Mouse (Mus musculus) hindbrain, embryonic 15.5 days (tissue): ENCODE measurements at regions not wholly inside any gene's neighbourhood (a gene's known extent, or its start where the extent isn't known, plus 50 kb on each side); places are given as distances from the start of the nearest gene placed in this dataset.

Source experiments
- ATAC-seq: fragments of 200-750 bp; cut with Nextera tagmentation; 2 replicates; pipeline ENCODE4 v1.8.0; 2017; ENCODE audit warnings: low read depth, moderate number of reproducible peaks, moderate TSS enrichment; ENCODE audit not compliant: low FRiP score
- H3K27ac ChIP-seq: fragments of 300-500 bp; sonication (generic); replicated peaks from 2 replicates; pipeline ENCODE4 v1.5.1; 2015; ENCODE audit warnings: mild to moderate bottlenecking, inconsistent platforms
- H3K27me3 ChIP-seq: fragments of 300-500 bp; sonication (generic); 2 replicates; pipeline ENCODE4 v1.6.1; 2015; ENCODE audit warnings: control low read depth, inconsistent platforms
- H3K36me3 ChIP-seq: fragments of 300-500 bp; sonication (generic); 2 replicates; pipeline ENCODE4 v1.6.1; 2015; ENCODE audit warnings: control low read depth, inconsistent platforms
- H3K4me1 ChIP-seq: fragments of 300-500 bp; sonication (generic); replicated peaks from 2 replicates; pipeline ENCODE4 v1.6.1; 2015; ENCODE audit warnings: control low read depth, inconsistent platforms
- H3K4me2 ChIP-seq: fragments of 300-500 bp; sonication (generic); 2 replicates; pipeline ENCODE4 v1.6.1; 2015; ENCODE audit warnings: moderate library complexity, mild to moderate bottlenecking, inconsistent platforms
- H3K4me3 ChIP-seq: fragments of 300-500 bp; sonication (generic); 2 replicates; pipeline ENCODE4 v1.5.1; 2015; ENCODE audit warnings: mild to moderate bottlenecking, inconsistent platforms
- H3K9ac ChIP-seq: fragments of 300-500 bp; sonication (generic); 2 replicates; pipeline ENCODE4 v1.6.1; 2015; ENCODE audit warnings: inconsistent platforms
- H3K9me3 ChIP-seq: fragments of 300-500 bp; sonication (generic); 2 replicates; pipeline ENCODE4 v1.6.1; 2016; ENCODE audit warnings: control low read depth, inconsistent platforms
- WGBS: fragments of 180-500 bp; shearing (Covaris S2); methylation state at CpG from one replicate; pipeline ENCODE4 v1.1.7; 2015; 5-methylcytosine and 5-hydroxymethylcytosine counted together

- 92% methylated on average over 10 of the region's 10 CpGs for WGBS
- no peaks in the 10 kb centered on the region for H3K27me3 ChIP-seq
- H3K4me1 ChIP-seq = 0 out of 2 replicates have a peak, but pooled peaks cover 2% of the 10 kb centered on the region
- H3K9me3 ChIP-seq = no peaks in the 10 kb centered on the region
- ATAC-seq = no peak
- H3K4me2 ChIP-seq = no peak overlapping the region
- H3K4me3 ChIP-seq = no peak overlapping the region
- H3K27ac ChIP-seq = no peak overlapping the region
- no peak overlapping the region for H3K9ac ChIP-seq
- no peaks in the 10 kb centered on the region for H3K36me3 ChIP-seq
Measured at GRCm38 (mm10) chr5:144664571-144665295, 96.9 kb downstream of the Tmem130 start.

DNA sequence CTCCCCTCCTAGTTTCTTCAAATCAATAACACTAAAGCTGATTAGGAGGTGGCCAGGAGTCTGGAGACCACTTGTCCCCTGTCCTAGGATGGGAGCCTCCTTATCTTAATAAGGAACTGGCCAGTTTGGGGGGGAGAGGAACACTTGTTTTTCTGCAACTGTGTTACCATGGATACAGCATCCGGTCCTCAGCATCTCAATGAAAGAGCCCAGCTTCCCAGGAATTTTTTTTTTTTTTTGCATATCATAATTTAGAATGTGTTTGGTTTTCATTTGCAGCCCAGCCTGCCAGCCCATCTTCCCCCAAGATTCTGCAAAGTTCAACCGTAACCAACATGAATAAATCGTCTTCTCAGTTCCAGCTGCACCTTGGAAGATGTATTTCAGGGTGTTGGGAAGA lies 93.6 kb downstream of the Tmem130 start:
- Histone ChIP-seq H3K4me3 (no peak overlapping the region), H3K4me2 (no peak overlapping the region), H3K27me3 (no peaks in the 10 kb centered on the region), H3K27ac (no peak overlapping the region), H3K4me1 (0 out of 2 replicates have a peak, but pooled peaks cover 2% of the 10 kb centered on the region), H3K9ac (no peak overlapping the region), H3K9me3 (no peaks in the 10 kb centered on the region), H3K36me3 (no peaks in the 10 kb centered on the region)
- WGBS = 46% methylated on average over 3 of the region's 3 CpGs
- no peak for ATAC-seq

- no peaks in the 10 kb centered on the region for H3K4me1 ChIP-seq
- no peak for ATAC-seq
- no peaks in the 10 kb centered on the region for H3K36me3 ChIP-seq
- H3K9me3 ChIP-seq = no peaks in the 10 kb centered on the region
- H3K9ac ChIP-seq = no peak overlapping the region
- H3K27me3 ChIP-seq = no peaks in the 10 kb centered on the region
- H3K4me2 ChIP-seq = no peak overlapping the region
- 88% methylated on average over 13 of the region's 13 CpGs for WGBS
- H3K4me3 ChIP-seq = no peak overlapping the region
- H3K27ac ChIP-seq = no peak overlapping the region
Measured at GRCm38 (mm10) chr5:144678815-144679750, 82.5 kb downstream of the Tmem130 start.

GRCm38 (mm10) chr5:144684184-144684583 lies 77.4 kb downstream of the Tmem130 start:
- Histone ChIP-seq H3K27ac (no peak overlapping the region), H3K9me3 (no peaks in the 10 kb centered on the region), H3K36me3 (no peaks in the 10 kb centered on the region), H3K9ac (no peak overlapping the region), H3K4me3 (no peak overlapping the region), H3K27me3 (no peaks in the 10 kb centered on the region), H3K4me1 (no peaks in the 10 kb centered on the region), H3K4me2 (no peak overlapping the region)
- WGBS = 87% methylated on average over 1 of the region's 1 CpGs
- ATAC-seq = no peak
